Mouse (Mus musculus): Measurements from ENCODE around the gene Plau.

Plau gene

GRCm38 (mm10) chr14:20891941-20892402, 55.5 kb downstream of the Plau start:
- no peak for DNase-seq (ENCODE audit: low read depth, low spot score)

Measured in WW6 (cell line).